Mouse (Mus musculus) neural tube, embryonic 10.5 days (tissue): ENCODE data around the gene Taf4.

Source experiments
- DNase-seq: peaks from one replicate; pipeline ENCODE4 v3.0.0-alpha.2; 2017; ENCODE audit warnings: low spot score; ENCODE audit errors: extremely low spot score

Gene Taf4

GRCm38 (mm10) chr2:179941696-179942095, 34.8 kb downstream of the Taf4 start:
- no peak for DNase-seq

GRCm38 (mm10) chr2:179937091-179937490, 39.4 kb downstream of the Taf4 start:
- no peak for DNase-seq

GRCm38 (mm10) chr2:179934165-179934564, 42.3 kb downstream of the Taf4 start:
- no peak for DNase-seq

- DNase-seq: no peak
Observed at GRCm38 (mm10) chr2:179931741-179932140, 44.7 kb downstream of the Taf4 start.

- no peak for DNase-seq
Observed at GRCm38 (mm10) chr2:179929166-179929565, 47.3 kb downstream of the Taf4 start.

- DNase-seq: no peak
Observed at GRCm38 (mm10) chr2:179924038-179924437, 52.4 kb downstream of the Taf4 start.

GRCm38 (mm10) chr2:179921021-179921653, 55.3 kb downstream of the Taf4 start:
- DNase-seq: no peak

- DNase-seq: no peak
Observed at GRCm38 (mm10) chr2:179920042-179920441, 56.4 kb downstream of the Taf4 start.

- DNase-seq: peak; percentile 36
Observed at GRCm38 (mm10) chr2:179916877-179917673, 59.4 kb downstream of the Taf4 start.

GRCm38 (mm10) chr2:179914246-179914645, 62.2 kb downstream of the Taf4 start:
- no peak for DNase-seq

GRCm38 (mm10) chr2:179913349-179913748, 63.1 kb downstream of the Taf4 start:
- DNase-seq: peak; percentile 22

GRCm38 (mm10) chr2:179912911-179913310, 63.5 kb downstream of the Taf4 start:
- DNase-seq: peak; percentile 30

- no peak for DNase-seq
Observed at GRCm38 (mm10) chr2:179896949-179897348, 79.5 kb downstream of the Taf4 start.

GRCm38 (mm10) chr2:179891048-179891447, 85.4 kb downstream of the Taf4 start:
- DNase-seq: no peak

GRCm38 (mm10) chr2:179884561-179884960, 91.9 kb downstream of the Taf4 start:
- no peak for DNase-seq

GRCm38 (mm10) chr2:179877551-179878215, 98.8 kb downstream of the Taf4 start:
- peak; percentile 48 for DNase-seq

GRCm38 (mm10) chr2:179875147-179875546, 101.3 kb downstream of the Taf4 start:
- peak; percentile 83 for DNase-seq

- DNase-seq: peak; percentile 36
Observed at GRCm38 (mm10) chr2:179873315-179873714, 103.1 kb downstream of the Taf4 start.

- no peak for DNase-seq
Observed at GRCm38 (mm10) chr2:179872724-179873123, 103.7 kb downstream of the Taf4 start.

- no peak for DNase-seq
Observed at GRCm38 (mm10) chr2:179869871-179870270, 106.6 kb downstream of the Taf4 start.

GRCm38 (mm10) chr2:179867669-179868068, 108.8 kb downstream of the Taf4 start:
- DNase-seq: no peak

- DNase-seq: no peak
Observed at GRCm38 (mm10) chr2:179865097-179865496, 111.3 kb downstream of the Taf4 start.
